Mouse (Mus musculus): ENCODE results near the gene Btbd3. TPM values are rescaled to one million over a fixed set of nuclear protein-coding genes. Genes with fewer than 3 reads are reported as not detected.
A peak's percentile ranks its signal among the peaks of the same experiment; 100 is the strongest.

The Btbd3 gene
- total RNA-seq, 2 experiments from 2014 or later, result 145 to 160 TPM

- DNase-seq (ENCODE audit: low spot score in 2 of 2), result no peak
Measured at GRCm38 (mm10) chr2:138374556-138374955, 118.2 kb downstream of the Btbd3 start.

GRCm38 (mm10) chr2:138378855-138379254 is 122.5 kb downstream of the Btbd3 start:
- DNase-seq (ENCODE audit: low spot score in 2 of 2), result no peak

GRCm38 (mm10) chr2:138384762-138385161 is 128.4 kb downstream of the Btbd3 start:
- DNase-seq (ENCODE audit: low spot score in 2 of 2), result no peak

GRCm38 (mm10) chr2:138388591-138388990 is 132.2 kb downstream of the Btbd3 start:
- no peak for DNase-seq (ENCODE audit: low spot score in 2 of 2)

DNA sequence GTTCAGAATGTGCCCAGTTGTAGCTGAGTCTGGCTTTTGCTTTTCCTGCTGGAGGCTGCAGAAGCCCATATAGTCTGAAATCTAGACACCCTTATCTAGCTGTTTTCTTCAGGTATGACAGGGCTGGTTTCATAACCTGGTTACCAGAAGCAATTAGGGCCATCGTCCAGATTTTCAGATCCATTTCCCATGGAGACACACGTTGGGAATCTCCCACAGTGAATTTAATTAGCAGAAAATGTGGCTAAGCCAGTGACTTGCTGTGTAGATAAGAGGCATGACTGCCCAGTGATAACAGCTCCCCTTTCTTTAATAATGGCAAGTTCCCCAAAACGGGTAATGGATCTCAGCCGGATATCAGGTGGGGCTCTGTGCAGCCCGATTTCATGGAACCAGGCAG is 146.7 kb downstream of the Btbd3 start:
- no peak for DNase-seq (ENCODE audit: low spot score in 2 of 2)

GRCm38 (mm10) chr2:138405753-138406528 is 149.6 kb downstream of the Btbd3 start:
- DNase-seq (ENCODE audit: low spot score in 2 of 2), result peak; percentile 42 to 45

DNA sequence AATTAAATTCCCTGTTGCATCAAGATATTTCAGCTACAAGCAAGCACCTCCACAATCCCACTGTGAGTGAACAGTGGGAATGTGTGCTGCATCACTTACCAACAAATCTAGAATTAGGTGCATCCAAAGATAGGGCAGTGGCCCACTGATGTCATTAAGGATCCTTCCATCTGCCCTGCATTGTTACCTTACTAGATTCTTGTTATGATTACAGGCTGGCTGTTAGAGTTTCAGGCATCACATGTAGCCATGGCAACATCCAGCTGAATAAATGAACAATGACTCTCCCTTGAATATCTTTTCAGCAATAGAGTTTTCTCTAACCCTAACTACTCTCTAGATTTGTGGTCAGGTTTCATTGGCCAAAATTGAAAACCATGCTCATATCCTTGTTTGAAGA is 150.3 kb downstream of the Btbd3 start:
- DNase-seq (ENCODE audit: low spot score in 2 of 2), result no peak

DNA sequence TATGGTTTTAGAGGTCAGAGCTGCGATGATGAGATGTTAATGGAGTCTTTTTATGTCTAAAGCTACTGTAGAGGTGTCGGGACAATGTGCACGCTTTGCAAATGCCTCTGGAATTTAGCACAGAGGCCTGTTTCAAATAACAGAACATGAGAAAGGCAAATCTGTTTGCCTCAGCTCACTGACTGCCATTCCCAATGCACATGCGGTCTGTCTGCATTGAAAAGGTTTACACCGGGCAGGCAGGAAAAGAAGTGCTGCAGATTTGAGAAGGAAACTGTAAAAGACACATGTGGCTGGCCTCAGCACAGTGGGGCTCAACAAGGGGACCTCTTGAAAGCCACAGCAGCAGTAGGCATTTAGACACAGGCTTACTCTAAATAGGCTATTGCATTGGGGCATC is 156.2 kb downstream of the Btbd3 start:
- no peak for DNase-seq (ENCODE audit: low spot score in 2 of 2)

DNA sequence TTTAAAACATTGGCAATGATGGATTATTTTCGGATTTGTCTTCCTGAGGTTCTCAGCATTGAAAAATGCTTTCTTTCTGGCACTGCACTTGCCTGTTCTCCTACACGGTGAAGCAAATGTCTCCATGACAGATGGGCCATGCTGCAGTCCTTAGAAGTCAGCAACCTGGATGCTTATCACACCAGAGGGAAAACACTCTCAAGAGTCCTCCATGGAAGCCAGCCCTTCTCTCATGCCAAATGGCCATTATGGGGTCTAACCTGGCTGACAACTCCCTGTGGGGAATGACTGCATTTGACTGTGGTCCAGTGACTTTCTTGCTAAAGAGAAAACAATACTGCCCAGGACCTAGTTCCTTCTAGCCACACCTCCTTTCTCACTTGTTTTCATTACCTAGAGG is 166.0 kb downstream of the Btbd3 start:
- no peak for DNase-seq (ENCODE audit: low spot score in 2 of 2)

- DNase-seq (ENCODE audit: low spot score in 2 of 2), result no peak
Measured at GRCm38 (mm10) chr2:138431991-138432390, 175.6 kb downstream of the Btbd3 start.

GRCm38 (mm10) chr2:138446466-138446865 is 190.1 kb downstream of the Btbd3 start:
- no peak for DNase-seq (ENCODE audit: low spot score in 2 of 2)

DNA sequence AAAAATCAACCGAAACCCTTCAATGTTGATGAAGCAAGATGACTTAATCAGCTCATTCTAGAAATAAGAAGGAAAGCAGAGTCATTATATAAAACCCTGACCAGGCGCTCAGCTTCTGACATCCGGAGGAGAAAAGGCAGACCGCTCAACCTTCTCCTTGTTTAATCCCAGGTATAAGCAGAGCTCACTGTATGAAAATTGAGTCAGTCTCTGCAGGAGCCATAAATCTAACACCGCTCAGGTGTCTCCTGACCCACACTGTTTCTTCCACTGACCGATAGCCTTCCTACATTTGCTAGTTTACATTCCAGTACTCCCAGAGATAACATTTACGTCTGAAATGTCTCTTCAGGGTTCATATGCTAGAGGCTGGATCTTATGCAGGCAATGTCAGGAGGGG is 190.6 kb downstream of the Btbd3 start:
- no peak for DNase-seq (ENCODE audit: low spot score in 2 of 2)

DNA sequence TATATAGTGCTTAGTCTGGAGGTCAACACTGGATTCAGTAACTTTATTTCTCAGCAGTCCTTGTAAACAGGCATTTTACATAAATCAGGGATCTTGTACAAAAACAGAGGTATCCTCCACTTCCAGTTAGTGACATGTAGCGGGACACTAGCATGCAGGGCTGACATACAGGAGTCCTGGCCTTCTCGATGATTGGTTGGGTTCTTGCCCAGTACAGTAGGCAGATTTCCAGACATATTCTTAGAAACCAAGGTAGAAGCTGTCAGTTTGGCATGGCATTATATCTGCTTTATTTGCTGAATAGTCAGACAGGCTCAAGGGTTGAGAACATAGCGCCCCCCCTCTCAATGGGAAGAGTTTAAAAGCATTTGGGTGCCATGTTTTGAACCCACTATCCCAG is 191.3 kb downstream of the Btbd3 start:
- DNase-seq (ENCODE audit: low spot score in 2 of 2), result no peak

DNA sequence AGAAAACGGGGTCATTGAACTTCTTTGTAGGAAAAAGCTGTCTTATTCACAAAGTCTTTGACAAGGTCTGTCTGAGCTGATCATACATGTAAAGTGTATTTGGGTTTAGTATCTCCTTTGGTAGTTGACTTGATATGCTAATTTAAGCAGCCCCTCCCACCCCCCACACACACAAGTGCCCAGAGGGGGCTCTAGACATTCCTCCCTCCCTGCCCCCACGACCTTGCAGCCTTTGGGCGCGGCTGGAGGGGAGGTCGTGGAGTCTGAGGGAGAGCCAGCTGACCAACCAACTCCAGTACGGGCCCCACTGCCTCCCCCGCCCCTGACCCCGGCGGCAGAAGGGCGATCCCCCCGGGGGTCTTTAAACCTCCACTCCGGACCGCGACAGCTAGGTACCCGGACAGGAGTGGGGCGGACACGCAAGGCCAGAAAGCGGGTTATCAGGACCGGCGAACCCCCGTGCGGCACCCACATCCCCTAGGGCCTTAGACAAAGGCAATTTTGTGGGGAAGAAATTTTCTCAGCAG is 211.7 kb downstream of the Btbd3 start:
- DNase-seq (ENCODE audit: low spot score in 2 of 2), result no peak

DNA sequence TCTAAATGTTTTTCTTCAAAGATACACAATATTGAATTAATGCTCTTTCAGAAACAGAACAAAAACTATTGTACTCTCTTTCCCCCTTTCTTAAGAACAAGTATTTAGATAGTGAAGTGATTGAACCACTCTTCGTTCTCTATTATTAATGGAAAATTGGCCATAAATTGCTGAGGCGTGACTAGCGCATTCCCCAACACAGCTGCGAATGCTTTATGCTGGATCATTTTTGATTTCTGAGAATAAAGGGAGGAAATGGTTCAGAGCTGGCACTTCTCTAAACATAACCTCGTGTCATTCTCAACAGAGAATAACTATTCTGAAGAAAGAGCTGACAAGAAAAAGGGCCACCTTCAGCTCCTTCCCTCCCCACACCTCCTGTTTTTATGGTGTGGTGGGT is 217.0 kb downstream of the Btbd3 start:
- no peak for DNase-seq (ENCODE audit: low spot score in 2 of 2)

- DNase-seq (ENCODE audit: low spot score in 2 of 2), result peak; percentile 48 to 69
Measured at GRCm38 (mm10) chr2:138476486-138476885, 220.1 kb downstream of the Btbd3 start.

GRCm38 (mm10) chr2:138477278-138477677 is 220.9 kb downstream of the Btbd3 start:
- DNase-seq (ENCODE audit: low spot score in 2 of 2), result no peak

GRCm38 (mm10) chr2:138482541-138482940 is 226.2 kb downstream of the Btbd3 start:
- DNase-seq (ENCODE audit: low spot score in 2 of 2), result no peak

GRCm38 (mm10) chr2:138484871-138485270 is 228.5 kb downstream of the Btbd3 start:
- DNase-seq (ENCODE audit: low spot score in 2 of 2), result no peak

DNA sequence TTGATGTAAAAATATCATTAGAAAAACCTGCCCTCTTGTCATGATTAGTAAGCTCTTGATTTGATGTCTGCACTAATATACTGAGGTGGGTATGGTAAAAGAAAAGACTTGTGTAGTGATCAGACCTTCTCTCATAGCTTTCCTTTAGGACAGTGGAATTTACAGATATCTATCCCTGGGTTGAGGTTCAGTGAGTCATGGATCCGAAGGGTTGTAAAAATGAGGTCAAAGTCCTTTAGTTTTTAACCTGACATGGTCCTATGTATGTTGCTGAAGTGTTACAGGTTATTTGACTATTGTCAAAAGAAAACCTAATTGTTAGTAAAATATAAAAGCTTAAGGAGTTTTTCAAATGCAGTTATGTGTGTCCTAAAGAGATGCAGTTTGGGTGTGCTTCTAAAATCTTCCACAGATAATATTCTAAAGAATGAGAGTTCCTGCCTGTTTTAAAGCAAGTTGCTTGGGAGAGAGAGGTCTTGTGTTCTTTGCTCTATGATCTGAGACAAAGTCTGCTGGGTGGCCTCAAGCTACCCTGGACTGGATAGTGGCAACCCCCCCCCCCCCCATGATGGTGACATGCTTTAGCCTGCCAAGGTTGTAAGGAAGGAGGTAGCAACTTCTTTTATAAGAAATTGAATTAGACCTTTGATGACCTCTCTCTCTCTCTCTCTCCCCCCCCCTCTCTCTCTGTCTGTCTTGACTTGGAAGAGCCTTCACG is 234.5 kb downstream of the Btbd3 start:
- DNase-seq (ENCODE audit: low spot score in 2 of 2), result no peak

- DNase-seq (ENCODE audit: low spot score in 2 of 2), result no peak
Measured at GRCm38 (mm10) chr2:138492176-138492575, 235.8 kb downstream of the Btbd3 start.

GRCm38 (mm10) chr2:138503866-138504380 is 247.6 kb downstream of the Btbd3 start:
- no peak for DNase-seq (ENCODE audit: low spot score in 2 of 2)
